Mouse (Mus musculus) T-cell, adult 2 months (primary cell): ENCODE results near the gene Prnp.

Experiments
- DNase-seq: peaks from one replicate; pipeline ENCODE4 v3.0.0; 2022; ENCODE audit warnings: low spot score

Prnp gene

GRCm38 (mm10) chr2:131909683-131910572 is at the start of gene Prnp, which contains the start of gene Prn:
TSS of gene Prnp (plus strand) at chr2:131909928.
TSS of gene Prn (plus strand) at chr2:131909957.
- DNase-seq: peak; percentile 84

- no peak for DNase-seq
Measured at GRCm38 (mm10) chr2:131862617-131863275, 47.0 kb upstream of the Prnp start.

GRCm38 (mm10) chr2:131863472-131863871 is 46.3 kb upstream of the Prnp start:
- DNase-seq: no peak

GRCm38 (mm10) chr2:131864262-131864796 is 45.4 kb upstream of the Prnp start:
- no peak for DNase-seq

GRCm38 (mm10) chr2:131866676-131867075 is 43.1 kb upstream of the Prnp start:
- DNase-seq: no peak

DNA sequence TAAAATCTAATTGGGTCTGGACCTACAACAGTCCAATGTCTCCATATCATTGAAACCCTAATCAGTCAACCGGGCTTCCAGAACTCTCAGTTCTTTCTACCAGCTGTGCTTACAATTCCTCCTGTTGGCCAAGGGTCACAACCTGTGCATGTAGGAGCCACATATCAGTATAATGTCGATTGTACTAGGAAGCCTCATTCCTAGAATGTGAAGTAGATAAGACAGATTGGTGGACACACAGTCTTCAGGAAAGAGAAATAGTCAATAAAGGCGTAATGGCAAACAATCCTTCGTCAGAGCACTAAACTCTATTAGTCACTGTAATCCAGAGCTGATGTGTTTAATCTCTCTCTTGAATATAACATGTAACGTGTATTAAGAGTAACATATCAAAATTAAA is 40.7 kb upstream of the Prnp start:
- DNase-seq: no peak

GRCm38 (mm10) chr2:131873376-131873775 is 36.4 kb upstream of the Prnp start:
- no peak for DNase-seq

- DNase-seq: no peak
Measured at GRCm38 (mm10) chr2:131876551-131877265, 33.0 kb upstream of the Prnp start.

DNA sequence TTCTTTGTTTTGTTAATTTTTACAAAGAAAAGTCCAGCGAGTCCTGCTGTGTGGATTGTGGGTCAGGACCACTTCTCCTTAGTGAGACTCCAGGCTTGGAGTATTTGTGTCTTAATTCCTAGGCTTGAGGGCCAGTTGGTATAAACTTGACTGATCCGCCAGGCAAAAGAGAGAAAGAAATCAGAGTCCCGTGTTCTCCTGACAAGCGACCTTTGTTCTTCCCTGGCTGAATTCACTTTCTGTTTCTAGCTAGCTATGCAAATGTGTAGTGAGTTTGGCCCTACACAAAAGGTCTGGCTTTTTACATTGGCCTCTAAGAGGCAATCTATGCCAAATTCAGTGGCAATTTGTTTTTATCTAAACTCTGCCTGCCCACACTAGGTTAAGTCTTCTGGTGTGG is 28.0 kb upstream of the Prnp start:
- no peak for DNase-seq

GRCm38 (mm10) chr2:131883136-131883535 is 26.6 kb upstream of the Prnp start:
- DNase-seq: no peak

- no peak for DNase-seq
Measured at GRCm38 (mm10) chr2:131886503-131887160, 23.1 kb upstream of the Prnp start.

DNA sequence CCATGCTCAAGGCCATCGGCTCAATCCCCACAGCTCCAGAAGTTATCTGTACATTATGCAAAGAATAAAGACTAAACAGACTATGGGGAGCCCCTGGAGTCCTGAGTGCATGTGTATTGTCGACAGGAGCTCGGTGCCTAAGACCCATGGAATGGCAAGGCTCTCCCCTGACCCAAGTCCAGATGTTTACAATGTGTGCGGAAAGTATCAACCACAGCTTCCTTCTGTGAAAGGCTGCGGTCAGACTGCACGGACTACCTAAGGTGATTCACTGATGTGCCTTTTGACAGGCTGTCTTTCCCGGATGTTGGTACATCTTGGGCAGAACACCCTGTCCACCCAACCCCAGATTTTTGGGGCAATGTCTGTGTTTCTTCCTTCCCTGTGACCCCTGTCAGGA is 21.5 kb upstream of the Prnp start:
- DNase-seq: peak; percentile 4

DNA sequence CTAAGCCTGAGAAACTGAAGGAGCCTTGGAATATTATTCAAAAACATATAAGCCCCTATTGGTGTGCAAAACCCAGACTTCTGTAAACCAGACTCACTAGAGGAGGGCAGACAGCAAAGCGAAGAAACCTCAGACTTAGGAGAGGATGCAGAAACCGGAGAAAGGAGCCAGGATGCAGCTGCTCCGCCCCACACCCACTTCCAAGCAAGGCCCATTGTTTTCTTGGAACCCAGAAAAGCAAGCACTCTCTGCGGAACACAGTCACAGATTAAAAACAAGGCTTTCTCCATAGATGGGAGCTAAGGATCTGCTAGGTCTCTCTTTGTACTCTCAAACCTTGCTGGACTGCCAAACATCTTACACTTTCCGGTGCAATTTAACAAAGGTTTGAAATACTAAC is 17.2 kb upstream of the Prnp start:
- no peak for DNase-seq

- no peak for DNase-seq
Measured at GRCm38 (mm10) chr2:131895106-131895505, 14.6 kb upstream of the Prnp start.

DNA sequence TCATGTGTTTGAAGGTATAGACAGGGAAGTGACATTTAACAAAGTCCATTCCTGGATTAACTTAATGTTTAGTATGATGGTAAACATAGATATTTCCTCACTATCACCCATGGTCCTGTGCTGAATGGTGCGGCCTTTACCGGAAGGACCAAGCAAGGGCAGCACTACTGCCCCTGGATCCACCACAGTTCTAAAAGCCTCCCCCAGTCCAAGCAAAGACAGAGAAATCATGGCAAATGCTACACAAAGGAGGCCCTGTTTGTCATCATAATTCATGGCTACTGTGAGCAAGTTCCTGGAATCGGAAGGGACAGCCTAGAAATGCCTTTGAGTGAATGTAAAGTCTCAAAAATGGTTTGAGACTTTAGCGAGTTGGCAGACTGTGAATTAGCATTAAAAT is 13.7 kb upstream of the Prnp start:
- no peak for DNase-seq

DNA sequence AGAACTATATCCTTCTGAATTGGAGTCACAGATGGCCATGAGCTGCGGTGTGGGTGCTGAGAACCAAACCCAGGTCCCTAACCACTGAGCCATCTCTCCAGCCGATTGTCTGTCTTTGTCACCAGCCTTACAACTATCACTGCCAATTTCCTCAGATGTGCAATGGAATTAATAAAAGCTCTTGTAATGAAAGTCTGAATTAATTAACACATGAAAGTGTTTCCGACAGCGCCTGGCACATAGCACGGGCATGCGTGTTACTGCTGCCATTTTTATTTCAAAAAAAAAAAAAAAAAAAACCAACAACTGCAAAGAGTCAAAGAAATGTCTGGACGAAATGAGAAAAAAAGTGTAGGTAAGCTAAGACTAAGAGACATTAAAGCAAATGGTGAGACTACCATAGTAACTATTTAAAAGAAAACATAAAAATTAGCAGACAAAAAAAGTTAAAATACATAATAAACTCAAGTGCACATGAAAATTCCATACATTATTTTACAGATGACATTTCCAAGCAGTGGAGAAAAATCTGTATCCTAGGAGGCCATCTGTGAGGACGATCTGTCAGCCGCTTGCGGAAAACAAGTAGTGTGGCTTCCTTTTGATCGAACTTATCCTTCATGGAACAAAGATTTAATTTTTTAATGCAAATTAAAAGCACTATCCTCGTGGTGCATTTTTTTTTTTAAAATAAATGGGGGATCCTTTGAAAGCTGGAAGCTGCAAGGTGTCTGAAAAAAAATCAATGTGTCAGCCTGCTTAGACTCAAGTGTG is 12.2 kb upstream of the Prnp start:
- no peak for DNase-seq

GRCm38 (mm10) chr2:131902423-131902822 is 7.3 kb upstream of the Prnp start:
- DNase-seq: no peak

DNA sequence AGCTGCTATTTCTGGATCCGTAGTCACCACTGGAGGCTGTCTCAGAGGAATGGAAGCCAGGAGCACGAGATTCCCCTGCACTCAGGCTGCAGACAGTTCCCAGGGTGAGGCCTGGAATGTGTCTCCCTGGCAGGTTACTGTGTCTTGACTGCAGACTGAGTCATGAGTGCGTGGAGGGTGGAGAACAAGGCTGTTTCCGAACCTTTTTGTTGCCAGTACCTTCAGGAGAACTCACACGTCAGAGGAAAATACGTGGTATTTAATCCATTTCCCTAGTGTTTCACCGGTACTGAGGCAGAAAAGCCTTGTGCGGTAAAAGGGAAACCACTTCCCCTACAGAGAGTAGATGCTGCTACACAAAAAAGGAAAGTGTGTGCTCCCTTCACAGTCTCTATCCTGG is 6.9 kb upstream of the Prnp start:
- peak; percentile 24 for DNase-seq

DNA sequence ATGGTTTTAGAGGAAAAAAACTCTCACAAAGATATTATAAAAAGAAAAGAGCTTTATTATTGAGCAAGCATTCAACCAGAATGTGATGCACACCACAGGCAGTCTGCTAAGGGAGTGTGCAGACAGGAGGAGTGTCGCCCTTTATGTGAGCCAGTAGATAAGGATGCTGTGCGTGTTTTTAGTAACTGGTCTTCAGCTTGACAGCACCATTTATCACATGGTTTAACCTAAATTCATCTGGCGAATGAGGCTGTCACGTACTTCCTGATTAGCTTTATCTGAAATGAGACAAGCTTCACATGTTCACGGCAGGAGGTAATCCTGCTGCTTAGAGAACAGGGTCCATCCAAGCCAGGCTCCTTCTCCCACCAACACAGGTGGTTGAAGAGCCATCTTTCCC is 4.7 kb upstream of the Prnp start:
- DNase-seq: no peak

GRCm38 (mm10) chr2:131905776-131906175 is 4.0 kb upstream of the Prnp start:
- no peak for DNase-seq

DNA sequence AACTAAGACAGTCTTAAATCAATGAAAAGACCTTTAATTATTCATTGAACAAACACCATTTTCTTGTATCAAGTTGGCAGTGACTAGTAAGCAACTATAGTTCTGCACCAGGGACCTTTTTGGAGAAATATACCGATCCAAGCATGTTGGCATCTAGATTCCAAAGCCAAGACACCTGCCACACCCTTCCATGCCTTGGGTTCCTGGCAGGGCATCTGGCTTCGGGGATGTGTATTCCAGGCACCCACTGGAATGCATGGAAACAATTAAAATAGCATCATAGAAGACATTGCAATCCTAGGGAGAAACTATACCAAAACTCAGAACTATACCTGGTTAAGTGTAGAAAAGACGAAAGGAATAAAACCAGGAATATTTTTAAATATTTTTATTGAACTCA is 3.5 kb upstream of the Prnp start:
- DNase-seq: no peak
